ENCODE assay signal across 8 mouse cellular contexts in the genomic region with DNA sequence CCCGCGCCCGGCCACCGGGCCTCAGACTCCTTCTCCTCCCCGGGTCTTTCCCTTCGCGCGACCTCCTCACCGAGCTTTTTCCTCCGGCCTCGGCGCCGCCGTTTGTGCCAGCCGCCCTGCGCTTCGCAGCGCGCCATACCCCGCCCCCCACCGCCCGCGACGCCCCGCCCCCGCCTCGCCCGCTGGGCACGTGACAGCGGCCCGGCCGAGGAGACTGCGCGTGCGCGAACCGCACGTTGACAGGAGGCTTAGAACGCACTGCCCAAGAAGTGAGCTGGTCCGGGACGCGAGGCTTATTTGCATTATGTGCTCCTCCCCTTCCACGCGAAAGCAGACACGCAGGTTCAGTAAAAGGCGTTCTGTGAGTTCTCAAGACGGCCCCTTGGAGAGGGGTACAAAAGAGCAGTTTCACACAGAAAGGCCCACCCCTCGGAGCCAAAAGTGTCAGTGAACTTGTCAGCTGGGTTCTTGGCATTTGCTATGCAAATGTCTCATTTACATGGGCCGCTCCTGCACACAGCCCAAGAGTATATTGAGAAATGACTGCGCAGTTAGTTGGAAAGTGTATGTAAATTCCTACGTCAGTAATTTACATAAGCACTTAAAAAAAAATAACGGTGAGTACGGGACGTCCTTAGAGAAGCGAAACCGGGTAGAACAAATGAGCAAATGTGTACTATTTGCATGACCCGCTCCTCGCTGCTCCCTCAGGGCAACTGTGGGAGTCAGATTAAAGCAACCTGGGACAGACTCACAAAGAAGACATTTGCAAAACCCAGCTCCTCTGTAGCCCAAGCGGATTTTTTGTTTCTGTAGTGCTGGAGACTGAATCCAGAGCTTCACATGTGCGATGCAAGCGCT. TPM values are rescaled to one million over a fixed set of nuclear protein-coding genes. Genes with fewer than 3 reads are reported as not detected.
DNase-seq lines count a peak whose midpoint lies in the region; ATAC-seq and TF ChIP-seq lines count a peak whose summit lies in the region.

A gene (minus strand): TSS at position 189 of the 861 bp plus-strand sequence.

- no peak for TF ChIP-seq CTCF in bone marrow, adult 2 months (IDR thresholded peaks at IDR 0.05; ENCODE audit: control insufficient read depth, insufficient read depth, low read length)

- peak within 1 kb of the TSS; percentile 88 for H3K4me3 ChIP-seq in bone marrow, adult 2 months (replicated peaks; ENCODE audit: control insufficient read depth, low read depth, low read length)
- H3K4me3 ChIP-seq in embryonic facial prominence, embryonic 15.5 days (replicated peaks): peak within 1 kb of the TSS; percentile 60
- peak within 1 kb of the TSS; percentile 73 for H3K4me3 ChIP-seq in kidney, embryonic 14.5 days (ENCODE audit: low read length)
- H3K4me3 ChIP-seq in limb, embryonic 15.5 days: peak within 1 kb of the TSS; percentile 77

- peaks cover 6% of the 10 kb centered on the region for H3K4me1 ChIP-seq in bone marrow, adult 2 months (ENCODE audit: control insufficient read depth, insufficient read depth, low read length)
- H3K4me1 ChIP-seq in embryonic facial prominence, embryonic 15.5 days: peaks cover 53% of the 10 kb centered on the region
- peaks cover 29% of the 10 kb centered on the region for H3K4me1 ChIP-seq in kidney, embryonic 14.5 days (ENCODE audit: control insufficient read depth, insufficient read depth, low read length)
- H3K4me1 ChIP-seq in limb, embryonic 15.5 days: peaks cover 47% of the 10 kb centered on the region

- ATAC-seq in embryonic facial prominence, embryonic 15.5 days (ENCODE audit: insufficient number of reproducible peaks, low FRiP score, low TSS enrichment, low read depth): peak; percentile 87
- ATAC-seq in kidney, embryonic 14.5 days (ENCODE audit: low FRiP score, low TSS enrichment): peak; percentile 81
- ATAC-seq in limb, embryonic 15.5 days (ENCODE audit: insufficient number of reproducible peaks, low FRiP score, low TSS enrichment, low read depth): peak; percentile 82

- H3K4me2 ChIP-seq in embryonic facial prominence, embryonic 15.5 days (replicated peaks): peak within 1 kb of the TSS; percentile 70
- peak within 1 kb of the TSS; percentile 51 for H3K4me2 ChIP-seq in kidney, embryonic 14.5 days (replicated peaks; ENCODE audit: low read depth, low read length)
- H3K4me2 ChIP-seq in limb, embryonic 15.5 days: peak within 1 kb of the TSS; percentile 83

- H3K9me3 ChIP-seq in embryonic facial prominence, embryonic 15.5 days (replicated peaks): no peaks in the 10 kb centered on the region
- no peaks in the 10 kb centered on the region for H3K9me3 ChIP-seq in kidney, embryonic 14.5 days (ENCODE audit: control insufficient read depth, low read length)
- H3K9me3 ChIP-seq in limb, embryonic 15.5 days: no peaks in the 10 kb centered on the region

- H3K36me3 ChIP-seq in embryonic facial prominence, embryonic 15.5 days: peaks cover 19% of the 10 kb centered on the region
- H3K36me3 ChIP-seq in kidney, embryonic 14.5 days (ENCODE audit: control insufficient read depth, insufficient read depth, low read length): peaks cover 39% of the 10 kb centered on the region
- H3K36me3 ChIP-seq in limb, embryonic 15.5 days: peaks cover 43% of the 10 kb centered on the region

- peak within 1 kb of the TSS; percentile 99 for H3K27ac ChIP-seq in bone marrow, adult 2 months (ENCODE audit: control insufficient read depth, insufficient read depth, low read depth, low read length, poor library complexity)
- H3K27ac ChIP-seq in embryonic facial prominence, embryonic 15.5 days (replicated peaks): peak within 1 kb of the TSS; percentile 97
- peak within 1 kb of the TSS; percentile 97 for H3K27ac ChIP-seq in kidney, embryonic 14.5 days (ENCODE audit: low read depth, low read length)
- H3K27ac ChIP-seq in limb, embryonic 15.5 days: peak within 1 kb of the TSS; percentile 98

- DNase-seq in 416B (ENCODE audit: low read depth): peak; percentile 98
- DNase-seq in heart, adult 9 months (ENCODE audit: low spot score in 2 of 2): peak; percentile 96 to 97
- DNase-seq in monocyte, adult 2 months (ENCODE audit: low read depth in 1 of 2, low spot score in 2 of 2): peak; percentile 83 to 91
- DNase-seq in spleen, postnatal 36 days (ENCODE audit: low spot score in 2 of 2): peak; percentile 94 to 95

- WGBS in bone marrow, adult 2 months: 1% methylated on average over 61 of the region's 61 CpGs
- WGBS in embryonic facial prominence, embryonic 15.5 days: under 1% methylated on average over 61 of the region's 61 CpGs
- WGBS in kidney, embryonic 14.5 days: 2% methylated on average over 61 of the region's 61 CpGs
- 1% methylated on average over 56 of the region's 61 CpGs for WGBS in limb, embryonic 15.5 days

- peak within 1 kb of the TSS; percentile 43 for H3K9ac ChIP-seq in embryonic facial prominence, embryonic 15.5 days
- peak within 1 kb of the TSS; percentile 87 for H3K9ac ChIP-seq in kidney, embryonic 14.5 days (ENCODE audit: low read depth, low read length)
- peak within 1 kb of the TSS; percentile 74 for H3K9ac ChIP-seq in limb, embryonic 15.5 days

- 0 out of 2 replicates have a peak, but pooled peaks have one; percentile 34 for TF ChIP-seq POLR2A in bone marrow, adult 2 months (IDR thresholded peaks at IDR 0.05; ENCODE audit: borderline replicate concordance, control insufficient read depth, low read depth, low read length)

- H3K27me3 ChIP-seq in embryonic facial prominence, embryonic 15.5 days: no peaks in the 10 kb centered on the region
- H3K27me3 ChIP-seq in kidney, embryonic 14.5 days (ENCODE audit: control insufficient read depth, insufficient read depth, low read length): no peaks in the 10 kb centered on the region
- no peaks in the 10 kb centered on the region for H3K27me3 ChIP-seq in limb, embryonic 15.5 days

RNA-seq across cellular contexts. Expression of the gene that starts here (rescaled TPM):
- 50.9 and 92.5 TPM in 2 replicates for polyA plus RNA-seq in bone marrow, adult 2 months (2011; ENCODE audit: insufficient read depth, insufficient read length, low replicate concordance, missing spikeins)
- polyA plus RNA-seq in embryonic facial prominence, embryonic 15.5 days (2015; fragmentation: Nextera tagmentation; extraction: Ambion mirVana): 83.0 and 86.7 TPM in 2 replicates
- 33.1 and 37.8 TPM in 2 replicates for polyA plus RNA-seq in kidney, embryonic 14.5 days (2014; fragmentation: Nextera tagmentation; extraction: Ambion mirVana)
- polyA plus RNA-seq in limb, embryonic 15.5 days (2015; fragmentation: Nextera tagmentation; extraction: Ambion mirVana): 74.5 and 78.3 TPM in 2 replicates

Comparison
In these comparisons a context has a peak if more than half of its experiments do, and no peak if none do; other contexts are left out.
1. Peak in every context shown above with its lines: DNase-seq, ATAC-seq, H3K4me3 ChIP-seq and H3K27ac ChIP-seq.